ENCODE assay signal across 7 mouse cellular contexts in the genomic region with DNA sequence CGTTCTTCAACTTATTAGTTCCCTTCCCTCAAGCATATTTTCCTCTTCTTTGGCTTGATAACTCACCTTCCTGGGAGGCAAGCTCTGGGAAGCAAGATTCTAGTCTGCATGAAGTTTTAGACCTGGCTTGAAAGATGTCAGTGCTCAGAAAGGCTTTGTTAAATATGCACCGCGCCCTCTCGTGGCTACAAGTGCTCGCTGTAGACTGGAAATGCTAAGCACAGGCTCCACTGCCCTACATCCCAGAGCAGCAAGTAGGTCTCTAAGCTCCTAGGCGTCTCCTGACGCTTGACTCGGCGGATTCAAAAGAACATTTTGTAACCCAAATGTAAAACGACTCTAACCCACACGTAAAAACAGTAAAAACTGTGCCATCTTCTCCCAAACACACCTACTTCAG. TPM values are rescaled to one million over a fixed set of nuclear protein-coding genes. Genes with fewer than 3 reads are reported as not detected.
DNase-seq lines count a peak whose midpoint lies in the region; ATAC-seq and TF ChIP-seq lines count a peak whose summit lies in the region.

No protein-coding gene starts in this region.

- H3K4me2 ChIP-seq in forebrain, embryonic 15.5 days (replicated peaks) = no peak overlapping the region
- 0 out of 2 replicates have a peak overlapping the region, but pooled peaks have one; percentile 19 for H3K4me2 ChIP-seq in hindbrain, embryonic 15.5 days

- CTCF ChIA-PET in Patski (lab: Charles Lee) = interaction anchor here (0.7 to 1.9 kb wide), 6 partner anchors 10 to 129 kb away, joined by 3 to 6 read pairs (median 4); no protein-coding TSS in a partner anchor

- 5% methylated on average over 11 of the region's 11 CpGs for WGBS in forebrain, embryonic 15.5 days
- WGBS in hindbrain, embryonic 15.5 days = 8% methylated on average over 11 of the region's 11 CpGs
- WGBS in midbrain, embryonic 10.5 days = 4% methylated on average over 11 of the region's 11 CpGs

- H3K27ac ChIP-seq in forebrain, embryonic 15.5 days (replicated peaks) = no peak overlapping the region
- H3K27ac ChIP-seq in hindbrain, embryonic 15.5 days (replicated peaks) = no peak overlapping the region
- H3K27ac ChIP-seq in midbrain, embryonic 10.5 days (replicated peaks) = no peak overlapping the region

- POLR2A ChIA-PET in Patski (lab: Charles Lee) = no interaction called here

- no peak for DNase-seq in Patski (ENCODE audit: low read depth, low spot score)
- peak; percentile 12 for DNase-seq in c-Kit-positive CD71-positive TER-119-positive erythroid progenitor cells, embryonic 14.5 days (ENCODE audit: low spot score)
- DNase-seq in layer of hippocampus, postnatal 25 days (ENCODE audit: extremely low spot score in 1 of 2, low spot score in 1 of 2) = peak; percentile 41 to 79
- peak; percentile 74 for DNase-seq in midbrain, embryonic 10.5 days (ENCODE audit: low spot score)
- DNase-seq in right cerebral cortex, postnatal 36 days (ENCODE audit: low spot score in 2 of 2) = peak; percentile 81 to 90

- H3K4me3 ChIP-seq in forebrain, embryonic 15.5 days = no peak overlapping the region
- H3K4me3 ChIP-seq in hindbrain, embryonic 15.5 days = no peak overlapping the region
- no peak overlapping the region for H3K4me3 ChIP-seq in midbrain, embryonic 10.5 days

- H3K4me1 ChIP-seq in forebrain, embryonic 15.5 days = peaks cover 7% of the 10 kb centered on the region; the same call in 1 of the 2 replicates
- H3K4me1 ChIP-seq in hindbrain, embryonic 15.5 days (replicated peaks) = no peaks in the 10 kb centered on the region
- H3K4me1 ChIP-seq in midbrain, embryonic 10.5 days = peaks cover 18% of the 10 kb centered on the region

- no peaks in the 10 kb centered on the region for H3K9me3 ChIP-seq in forebrain, embryonic 15.5 days
- H3K9me3 ChIP-seq in hindbrain, embryonic 15.5 days = no peaks in the 10 kb centered on the region
- H3K9me3 ChIP-seq in midbrain, embryonic 10.5 days (replicated peaks) = no peaks in the 10 kb centered on the region

- no peak overlapping the region for H3K9ac ChIP-seq in forebrain, embryonic 15.5 days (replicated peaks)
- H3K9ac ChIP-seq in hindbrain, embryonic 15.5 days = no peak overlapping the region

- in situ Hi-C loops in Patski (cut with MboI; ENCODE audit: low pct_unique_long_range_greater_than_20kb) = no loop called here

- ATAC-seq in Patski = no peak
- peak; percentile 68; the same call in 1 of the 2 replicates for ATAC-seq in forebrain, embryonic 15.5 days (replicated peaks)
- peak; percentile 68; the same call in 1 of the 2 replicates for ATAC-seq in hindbrain, embryonic 15.5 days (ENCODE audit: low FRiP score, low read depth)

- peaks cover 18% of the 10 kb centered on the region for H3K27me3 ChIP-seq in Patski
- no peaks in the 10 kb centered on the region for H3K27me3 ChIP-seq in forebrain, embryonic 15.5 days
- H3K27me3 ChIP-seq in hindbrain, embryonic 15.5 days = no peaks in the 10 kb centered on the region
- H3K27me3 ChIP-seq in midbrain, embryonic 10.5 days (ENCODE audit: low read depth, poor library complexity, severe bottlenecking) = peaks cover 6% of the 10 kb centered on the region; the same call in 1 of the 2 replicates

- peak; percentile 84 for TF ChIP-seq CTCF in Patski (IDR thresholded peaks at IDR 0.05)

- no peaks in the 10 kb centered on the region for H3K36me3 ChIP-seq in forebrain, embryonic 15.5 days
- H3K36me3 ChIP-seq in hindbrain, embryonic 15.5 days = no peaks in the 10 kb centered on the region
- H3K36me3 ChIP-seq in midbrain, embryonic 10.5 days = no peaks in the 10 kb centered on the region

RNA-seq across cellular contexts. Expression of a gene that starts 44.3 kb away (rescaled TPM):
- polyA plus RNA-seq in Patski (2021) = not detected
- not detected in 2 replicates for polyA plus RNA-seq in forebrain, embryonic 15.5 days (2015; fragmentation: Nextera tagmentation; extraction: Ambion mirVana)
- polyA plus RNA-seq in hindbrain, embryonic 15.5 days (2015; fragmentation: Nextera tagmentation; extraction: Ambion mirVana) = not detected in 2 replicates
- total RNA-seq in layer of hippocampus, postnatal 25 days (2021) = not detected
- polyA plus RNA-seq in midbrain, embryonic 10.5 days (2016; fragmentation: Nextera tagmentation; extraction: Ambion mirVana) = not detected in 2 replicates
